Mouse (Mus musculus) hindbrain, embryonic 13.5 days (tissue): ENCODE results near the gene Ints12. TPM values are rescaled to one million over a fixed set of nuclear protein-coding genes. Genes with fewer than 3 reads are reported as not detected.

Experiments
- ATAC-seq: fragments of 200-750 bp; cut with Nextera tagmentation; 2 replicates; pipeline ENCODE4 v1.8.0; 2017; ENCODE audit warnings: moderate TSS enrichment; ENCODE audit not compliant: low FRiP score
- H3K27ac ChIP-seq: fragments of 300-500 bp; sonication (generic); 2 replicates; pipeline ENCODE4 v1.5.1; 2015; ENCODE audit warnings: inconsistent platforms, mild to moderate bottlenecking, moderate library complexity
- H3K27me3 ChIP-seq: fragments of 300-500 bp; sonication (generic); 2 replicates; pipeline ENCODE4 v1.6.1; 2015; ENCODE audit warnings: mild to moderate bottlenecking, inconsistent platforms
- H3K36me3 ChIP-seq: fragments of 300-500 bp; sonication (generic); 2 replicates; pipeline ENCODE4 v1.6.1; 2015; ENCODE audit warnings: mild to moderate bottlenecking, inconsistent platforms
- H3K4me1 ChIP-seq: fragments of 300-500 bp; sonication (generic); replicated peaks from 2 replicates; pipeline ENCODE4 v1.6.1; 2015; ENCODE audit warnings: inconsistent platforms
- H3K4me2 ChIP-seq: fragments of 300-500 bp; sonication (generic); 2 replicates; pipeline ENCODE4 v1.6.1; 2015; ENCODE audit warnings: inconsistent platforms, mild to moderate bottlenecking, moderate library complexity
- H3K4me3 ChIP-seq: fragments of 300-500 bp; sonication (generic); 2 replicates; pipeline ENCODE4 v1.5.1; 2015; ENCODE audit warnings: mild to moderate bottlenecking, inconsistent platforms
- H3K9ac ChIP-seq: fragments of 300-500 bp; sonication (generic); 2 replicates; pipeline ENCODE4 v1.6.1; 2015; ENCODE audit warnings: mild to moderate bottlenecking, inconsistent platforms
- H3K9me3 ChIP-seq: fragments of 300-500 bp; sonication (generic); 2 replicates; pipeline ENCODE4 v1.6.1; 2016; ENCODE audit warnings: inconsistent platforms
- WGBS: fragments of 180-500 bp; shearing (Covaris S2); methylation state at CpG from one replicate; pipeline ENCODE4 v1.1.7; 2015; 5-methylcytosine and 5-hydroxymethylcytosine counted together
- polyA plus RNA-seq: library from polyadenylated mRNA; unstranded; fragments of >200 nt; fragmentation: Nextera tagmentation; extraction: Ambion mirVana; gene quantifications from 2 replicates; pipeline ENCODE4 v1.2.1, GENCODE M21; 2015

Gene Ints12
- polyA plus RNA-seq, 1 experiment from 2014 or later, result 23.1 TPM

DNA sequence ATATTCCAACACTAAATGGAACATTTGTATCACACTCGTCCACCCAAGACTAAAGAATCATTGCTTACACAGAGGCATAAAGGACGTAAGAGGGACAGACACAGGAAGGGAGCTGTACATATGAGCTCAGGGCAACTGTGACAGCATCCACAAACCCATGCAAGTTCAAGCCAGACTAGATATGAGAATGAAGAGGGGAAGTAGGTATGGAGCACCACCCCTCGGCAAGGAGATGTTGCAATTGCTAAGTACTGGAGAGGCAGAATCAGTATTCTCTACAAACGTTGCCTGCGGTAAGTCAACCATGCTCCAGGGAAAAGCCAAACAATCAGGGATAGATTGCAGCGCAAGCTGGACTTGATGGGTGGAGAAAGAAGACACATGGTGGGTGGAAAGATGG is 62.0 kb downstream of the Ints12 start:
- no peak overlapping the region for H3K4me3 ChIP-seq
- H3K9me3 ChIP-seq, result no peaks in the 10 kb centered on the region
- H3K4me2 ChIP-seq, result no peak overlapping the region
- ATAC-seq, result no peak
- WGBS, result 78% methylated on average over 6 of the region's 6 CpGs
- H3K36me3 ChIP-seq, result no peaks in the 10 kb centered on the region
- no peaks in the 10 kb centered on the region for H3K4me1 ChIP-seq
- no peak overlapping the region for H3K27ac ChIP-seq
- H3K27me3 ChIP-seq, result no peaks in the 10 kb centered on the region
- no peak overlapping the region for H3K9ac ChIP-seq

DNA sequence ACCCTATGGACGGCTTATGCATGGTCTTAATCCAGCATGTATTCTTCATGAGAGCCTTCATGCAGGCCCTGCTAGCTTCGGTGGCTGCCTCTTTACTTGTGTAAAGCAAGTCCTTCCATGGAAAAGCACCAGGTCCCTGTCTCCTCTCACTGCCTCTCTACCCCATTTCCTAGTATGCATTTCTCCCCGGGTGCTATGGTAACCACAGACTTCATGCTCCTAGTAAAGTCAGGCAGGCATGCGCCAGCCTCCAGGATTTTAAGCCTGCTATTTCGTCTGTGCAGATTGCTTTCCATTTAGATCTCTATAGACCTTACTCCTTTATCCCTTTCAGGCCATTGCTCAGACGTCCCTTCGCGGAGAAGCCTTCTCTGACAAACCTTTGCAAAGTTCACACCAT is 63.0 kb downstream of the Ints12 start:
- no peaks in the 10 kb centered on the region for H3K4me1 ChIP-seq
- no peak overlapping the region for H3K9ac ChIP-seq
- H3K4me2 ChIP-seq, result no peak overlapping the region
- H3K36me3 ChIP-seq, result no peaks in the 10 kb centered on the region
- no peaks in the 10 kb centered on the region for H3K27me3 ChIP-seq
- H3K4me3 ChIP-seq, result no peak overlapping the region
- peak; percentile 52; the same call in 1 of the 2 replicates for ATAC-seq
- 61% methylated on average over 8 of the region's 8 CpGs for WGBS
- no peak overlapping the region for H3K27ac ChIP-seq
- H3K9me3 ChIP-seq, result no peaks in the 10 kb centered on the region

- WGBS, result 74% methylated on average over 5 of the region's 5 CpGs
- Histone ChIP-seq H3K4me2 (no peak overlapping the region), H3K9ac (no peak overlapping the region), H3K27ac (no peak overlapping the region), H3K4me1 (peaks cover 2% of the 10 kb centered on the region), H3K27me3 (no peaks in the 10 kb centered on the region), H3K4me3 (no peak overlapping the region), H3K9me3 (no peaks in the 10 kb centered on the region), H3K36me3 (no peaks in the 10 kb centered on the region)
- no peak for ATAC-seq
Observed at GRCm38 (mm10) chr3:133158260-133158659, 66.6 kb downstream of the Ints12 start.

Other genes with a start within 250 kb of the Ints12 start
- 22.1 and 27.8 TPM in 2 replicates for gene Npnt, start 141.5 kb upstream of the Ints12 start, polyA plus RNA-seq
- 4.4 and 4.5 TPM in 2 replicates for gene Gstcd, start 193 bp downstream of the Ints12 start, polyA plus RNA-seq
- 0.03 TPM in 1 of 2 replicates, not detected in the other for gene Arhgef38, start 143.1 kb downstream of the Ints12 start, polyA plus RNA-seq
- 75.1 and 78.6 TPM in 2 replicates for gene Ppa2, start 218.3 kb downstream of the Ints12 start, polyA plus RNA-seq